Mouse (Mus musculus): ENCODE results near the gene St6galnac5. TPM values are rescaled to one million over a fixed set of nuclear protein-coding genes. Genes with fewer than 3 reads are reported as not detected.

The St6galnac5 gene
- polyA plus RNA-seq, 1 experiment from 2014 or later, result 25.9 TPM

DNA sequence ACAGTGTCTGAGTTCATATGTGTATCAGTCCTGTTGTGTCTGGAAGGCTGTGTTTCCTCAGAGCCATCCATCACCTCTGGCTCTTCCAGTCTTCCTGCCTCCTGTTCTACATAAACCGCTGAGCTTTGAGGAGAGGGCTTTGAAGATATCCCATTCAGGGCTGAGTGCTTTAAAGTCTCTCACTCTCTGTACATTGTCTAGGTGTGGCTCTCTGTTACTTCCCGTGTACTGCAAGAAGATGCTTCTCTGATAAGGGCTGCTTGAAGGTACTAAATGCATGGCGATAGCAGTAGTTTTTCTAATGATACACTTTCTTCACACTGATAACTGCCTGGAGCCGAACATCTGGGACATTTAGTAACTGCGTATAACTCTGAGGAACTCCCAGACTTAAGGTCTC, 26.0 kb downstream of the St6galnac5 start:
- H3K4me2 ChIP-seq (ENCODE audit: low read length), result no peak overlapping the region

DNA sequence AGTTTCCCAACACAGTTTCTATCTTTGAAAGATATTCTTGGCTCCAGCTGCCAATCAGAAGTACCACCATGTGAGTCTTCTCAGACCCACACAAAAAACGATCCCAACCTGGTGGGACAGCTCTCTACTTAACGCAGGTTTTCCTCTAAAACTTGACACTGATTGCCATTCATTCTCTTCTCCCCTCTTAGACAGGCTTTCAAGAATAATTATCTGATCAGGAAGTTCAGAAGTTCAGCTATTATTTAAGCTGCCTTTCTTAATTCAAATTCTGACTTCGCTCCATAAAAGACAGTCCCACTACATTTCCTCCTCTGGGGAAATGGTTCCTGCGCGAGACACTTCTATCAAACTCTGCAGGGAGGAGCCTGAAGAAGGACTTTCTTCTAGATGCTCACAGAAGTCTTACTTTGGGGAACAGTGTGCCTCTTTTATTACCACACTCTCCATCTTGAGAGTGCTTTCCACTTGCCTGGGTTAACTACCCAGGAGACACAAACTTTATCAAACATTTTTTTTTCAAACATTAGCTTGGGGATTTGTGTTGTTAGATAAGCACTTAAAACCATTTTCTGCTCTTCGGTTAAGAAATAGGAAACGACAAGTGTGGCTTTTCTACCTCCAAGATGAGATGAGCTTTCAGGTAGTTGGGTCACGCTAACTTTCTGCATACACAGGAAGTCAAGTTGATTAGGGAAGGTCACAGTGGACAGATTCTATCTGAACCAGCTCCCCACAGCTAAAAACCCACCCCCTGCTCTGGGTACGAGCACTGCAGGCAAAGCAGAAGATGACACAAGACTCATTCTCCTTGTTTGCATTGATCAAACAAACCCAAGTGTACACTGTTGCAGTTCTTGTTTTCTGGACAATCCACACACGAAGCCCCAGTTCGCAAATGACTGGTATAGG, 30.2 kb downstream of the St6galnac5 start:
- no peak overlapping the region for H3K4me3 ChIP-seq (ENCODE audit: low read depth, low read length)
- no peak overlapping the region for H3K9ac ChIP-seq (ENCODE audit: low read depth, low read length)
- no peaks in the 10 kb centered on the region for H3K36me3 ChIP-seq (ENCODE audit: control insufficient read depth, insufficient read depth, low read length)
- H3K4me1 ChIP-seq (ENCODE audit: control insufficient read depth, insufficient read depth, low read length), result no peaks in the 10 kb centered on the region
- no peaks in the 10 kb centered on the region for H3K9me3 ChIP-seq (replicated peaks; ENCODE audit: control insufficient read depth, low read length, poor library complexity, severe bottlenecking)
- no peaks in the 10 kb centered on the region for H3K27me3 ChIP-seq (ENCODE audit: control insufficient read depth, insufficient read depth, low read depth, low read length)
- no peak for ATAC-seq
- 69% methylated on average over 11 of the region's 11 CpGs for WGBS
- no peak overlapping the region for H3K27ac ChIP-seq (ENCODE audit: low read length)
- no peak overlapping the region for H3K4me2 ChIP-seq (ENCODE audit: low read length)

More for the DNA sequence above, 26.0 kb downstream of the St6galnac5 start:
- H3K9ac ChIP-seq (ENCODE audit: low read depth, low read length), result no peak overlapping the region
- no peak for ATAC-seq
- 0 out of 2 replicates have a peak, but pooled peaks cover 2% of the 10 kb centered on the region for H3K4me1 ChIP-seq (ENCODE audit: control insufficient read depth, insufficient read depth, low read length)
- WGBS, result 83% methylated on average over 5 of the region's 5 CpGs
- no peaks in the 10 kb centered on the region for H3K27me3 ChIP-seq (ENCODE audit: control insufficient read depth, insufficient read depth, low read depth, low read length)
- H3K36me3 ChIP-seq (ENCODE audit: control insufficient read depth, insufficient read depth, low read length), result no peaks in the 10 kb centered on the region
- H3K4me3 ChIP-seq (ENCODE audit: low read depth, low read length), result no peak overlapping the region
- no peak overlapping the region for H3K27ac ChIP-seq (ENCODE audit: low read length)
- H3K9me3 ChIP-seq (replicated peaks; ENCODE audit: control insufficient read depth, low read length, poor library complexity, severe bottlenecking), result no peaks in the 10 kb centered on the region

DNA sequence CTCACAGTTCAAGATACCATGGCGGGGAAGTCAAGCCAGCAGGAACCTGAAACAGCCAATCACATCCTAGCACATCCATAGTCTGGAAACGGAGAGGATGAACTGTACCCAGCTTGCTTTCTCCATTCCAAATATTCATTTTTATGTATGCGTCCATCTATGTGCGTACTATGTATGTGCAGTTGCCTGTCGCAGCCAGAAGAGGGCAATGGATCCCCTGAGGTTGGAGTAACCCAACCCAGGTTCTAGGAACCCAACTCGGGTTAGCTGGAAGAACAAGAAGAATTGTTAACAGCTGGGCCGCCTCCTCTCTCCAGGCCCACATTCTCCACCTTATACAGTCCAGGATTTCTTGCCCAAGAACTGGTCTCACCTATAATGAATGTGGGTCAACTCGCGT, 31.1 kb downstream of the St6galnac5 start:
- no peaks in the 10 kb centered on the region for H3K9me3 ChIP-seq (replicated peaks; ENCODE audit: control insufficient read depth, low read length, poor library complexity, severe bottlenecking)
- no peak overlapping the region for H3K27ac ChIP-seq (ENCODE audit: low read length)
- WGBS, result 90% methylated on average over 9 of the region's 9 CpGs
- H3K4me1 ChIP-seq (ENCODE audit: control insufficient read depth, insufficient read depth, low read length), result 0 out of 2 replicates have a peak, but pooled peaks cover 4% of the 10 kb centered on the region
- no peak overlapping the region for H3K9ac ChIP-seq (ENCODE audit: low read depth, low read length)
- H3K4me3 ChIP-seq (ENCODE audit: low read depth, low read length), result no peak overlapping the region
- ATAC-seq, result no peak
- no peaks in the 10 kb centered on the region for H3K36me3 ChIP-seq (ENCODE audit: control insufficient read depth, insufficient read depth, low read length)
- no peak overlapping the region for H3K4me2 ChIP-seq (ENCODE audit: low read length)
- H3K27me3 ChIP-seq (ENCODE audit: control insufficient read depth, insufficient read depth, low read depth, low read length), result no peaks in the 10 kb centered on the region

DNA sequence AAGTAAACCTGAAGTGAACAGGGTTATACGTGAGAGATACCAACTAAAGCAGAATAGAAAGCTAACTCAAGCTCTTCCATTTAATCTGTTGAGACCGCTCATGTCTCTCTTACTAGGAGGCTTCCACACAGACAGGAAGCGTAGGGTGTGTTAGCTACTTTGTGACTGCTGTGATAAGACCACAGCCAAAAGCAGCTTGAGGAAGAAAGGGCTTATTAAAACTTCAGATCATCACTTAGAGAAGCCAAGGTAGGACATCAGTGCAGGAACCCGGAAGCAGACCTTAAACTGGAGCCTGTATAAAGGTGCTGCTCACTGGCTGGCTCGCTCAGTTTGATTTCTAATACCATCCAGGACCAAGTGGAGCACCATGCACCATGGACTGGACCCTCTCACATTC, 31.7 kb downstream of the St6galnac5 start:
- Histone ChIP-seq H3K4me3 (ENCODE audit: low read depth, low read length) (no peak overlapping the region), H3K4me2 (ENCODE audit: low read length) (no peak overlapping the region), H3K9me3 (replicated peaks; ENCODE audit: control insufficient read depth, low read length, poor library complexity, severe bottlenecking) (no peaks in the 10 kb centered on the region), H3K27ac (ENCODE audit: low read length) (no peak overlapping the region), H3K36me3 (ENCODE audit: control insufficient read depth, insufficient read depth, low read length) (no peaks in the 10 kb centered on the region), H3K9ac (ENCODE audit: low read depth, low read length) (no peak overlapping the region), H3K27me3 (ENCODE audit: control insufficient read depth, insufficient read depth, low read depth, low read length) (no peaks in the 10 kb centered on the region), H3K4me1 (ENCODE audit: control insufficient read depth, insufficient read depth, low read length) (0 out of 2 replicates have a peak, but pooled peaks cover 4% of the 10 kb centered on the region)
- ATAC-seq, result no peak
- WGBS, result 96% methylated on average over 5 of the region's 5 CpGs

DNA sequence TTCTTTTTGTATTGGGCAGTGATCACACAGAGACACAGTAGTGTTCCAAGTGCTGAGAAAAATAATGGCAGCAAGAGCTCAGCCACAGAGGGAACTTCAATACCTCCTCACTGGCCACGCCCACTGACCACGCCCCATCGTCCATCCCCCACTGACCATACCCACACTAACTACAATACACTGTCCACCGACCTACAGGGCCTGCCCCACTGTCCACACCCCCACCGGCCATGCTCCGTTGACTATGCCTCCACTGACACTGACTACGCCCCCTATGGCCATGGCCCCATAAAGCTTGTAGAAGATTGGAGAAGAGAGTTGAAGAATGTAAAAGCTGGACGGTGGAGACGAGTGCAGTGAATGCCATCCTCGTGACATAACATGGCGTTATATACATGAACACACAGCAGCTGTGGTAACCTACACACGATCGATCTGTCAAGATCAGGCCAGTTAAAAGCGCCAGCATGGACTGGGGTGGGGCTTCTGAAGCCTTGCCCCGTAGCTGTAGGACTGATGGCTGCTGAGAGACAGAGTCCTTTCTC, 32.7 kb downstream of the St6galnac5 start:
- Histone ChIP-seq H3K36me3 (ENCODE audit: control insufficient read depth, insufficient read depth, low read length) (no peaks in the 10 kb centered on the region), H3K4me3 (ENCODE audit: low read depth, low read length) (no peak overlapping the region), H3K27me3 (ENCODE audit: control insufficient read depth, insufficient read depth, low read depth, low read length) (no peaks in the 10 kb centered on the region), H3K27ac (ENCODE audit: low read length) (no peak overlapping the region), H3K4me1 (ENCODE audit: control insufficient read depth, insufficient read depth, low read length) (0 out of 2 replicates have a peak, but pooled peaks cover 4% of the 10 kb centered on the region), H3K9me3 (replicated peaks; ENCODE audit: control insufficient read depth, low read length, poor library complexity, severe bottlenecking) (no peaks in the 10 kb centered on the region), H3K4me2 (ENCODE audit: low read length) (no peak overlapping the region), H3K9ac (ENCODE audit: low read depth, low read length) (no peak overlapping the region)
- 92% methylated on average over 15 of the region's 15 CpGs for WGBS
- no peak for ATAC-seq

DNA sequence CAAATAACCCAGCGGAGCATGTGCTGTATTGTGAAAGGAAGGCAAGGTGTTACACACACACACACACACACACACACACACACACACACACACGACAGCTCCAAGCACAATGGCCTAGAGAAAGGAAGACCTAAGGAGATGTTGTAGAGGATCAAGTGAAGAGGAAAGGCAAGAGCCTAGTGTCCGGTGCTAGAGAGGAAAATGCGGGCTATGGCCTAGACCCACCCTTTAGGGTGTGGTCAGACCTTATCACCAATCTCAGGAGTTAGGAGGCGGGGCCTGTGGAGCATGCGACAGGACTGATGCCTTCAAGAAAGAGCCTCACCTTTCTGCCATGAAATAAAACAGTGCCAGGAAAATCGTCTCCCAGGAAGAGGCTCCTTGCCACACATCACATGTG, 33.5 kb downstream of the St6galnac5 start:
- WGBS, result 89% methylated on average over 6 of the region's 7 CpGs
- Histone ChIP-seq H3K9ac (ENCODE audit: low read depth, low read length) (no peak overlapping the region), H3K27me3 (ENCODE audit: control insufficient read depth, insufficient read depth, low read depth, low read length) (no peaks in the 10 kb centered on the region), H3K4me3 (ENCODE audit: low read depth, low read length) (no peak overlapping the region), H3K4me1 (ENCODE audit: control insufficient read depth, insufficient read depth, low read length) (0 out of 2 replicates have a peak, but pooled peaks cover 4% of the 10 kb centered on the region), H3K27ac (ENCODE audit: low read length) (no peak overlapping the region), H3K4me2 (ENCODE audit: low read length) (no peak overlapping the region), H3K36me3 (ENCODE audit: control insufficient read depth, insufficient read depth, low read length) (no peaks in the 10 kb centered on the region), H3K9me3 (replicated peaks; ENCODE audit: control insufficient read depth, low read length, poor library complexity, severe bottlenecking) (no peaks in the 10 kb centered on the region)
- ATAC-seq, result no peak

DNA sequence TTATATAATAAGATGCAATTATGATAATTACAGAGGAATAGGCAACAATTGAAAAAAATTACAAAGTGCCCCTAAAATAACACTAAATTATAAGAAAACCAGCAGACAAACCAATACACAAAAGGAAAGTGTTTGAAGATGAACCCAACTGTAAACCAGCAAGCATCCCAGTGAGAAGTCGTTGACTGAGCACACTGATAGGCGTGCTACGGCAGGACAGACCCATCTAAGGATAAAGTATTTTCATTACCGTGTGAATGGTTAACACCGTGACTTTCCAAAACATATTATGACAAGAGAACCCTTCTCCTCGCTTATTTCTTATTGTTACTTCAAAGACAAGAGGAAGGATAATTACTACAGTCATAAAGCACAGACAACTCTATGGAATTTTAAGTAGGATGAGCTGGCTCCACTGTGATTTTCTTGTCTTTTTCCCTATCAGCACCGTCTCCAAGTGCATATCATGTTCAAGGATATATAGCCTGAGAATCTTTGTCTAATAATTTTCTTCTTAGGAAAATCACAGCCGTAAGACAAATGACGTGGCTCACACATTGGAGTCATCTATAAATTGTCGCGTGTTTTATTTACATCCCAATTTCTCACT, 34.9 kb downstream of the St6galnac5 start:
- no peak for ATAC-seq
- Histone ChIP-seq H3K27me3 (ENCODE audit: control insufficient read depth, insufficient read depth, low read depth, low read length) (no peaks in the 10 kb centered on the region), H3K4me2 (ENCODE audit: low read length) (no peak overlapping the region), H3K4me1 (ENCODE audit: control insufficient read depth, insufficient read depth, low read length) (peaks cover 7% of the 10 kb centered on the region; the same call in 1 of the 2 replicates), H3K27ac (ENCODE audit: low read length) (no peak overlapping the region), H3K4me3 (ENCODE audit: low read depth, low read length) (no peak overlapping the region), H3K9ac (ENCODE audit: low read depth, low read length) (no peak overlapping the region), H3K36me3 (ENCODE audit: control insufficient read depth, insufficient read depth, low read length) (no peaks in the 10 kb centered on the region), H3K9me3 (replicated peaks; ENCODE audit: control insufficient read depth, low read length, poor library complexity, severe bottlenecking) (no peaks in the 10 kb centered on the region)
- 64% methylated on average over 11 of the region's 11 CpGs for WGBS

DNA sequence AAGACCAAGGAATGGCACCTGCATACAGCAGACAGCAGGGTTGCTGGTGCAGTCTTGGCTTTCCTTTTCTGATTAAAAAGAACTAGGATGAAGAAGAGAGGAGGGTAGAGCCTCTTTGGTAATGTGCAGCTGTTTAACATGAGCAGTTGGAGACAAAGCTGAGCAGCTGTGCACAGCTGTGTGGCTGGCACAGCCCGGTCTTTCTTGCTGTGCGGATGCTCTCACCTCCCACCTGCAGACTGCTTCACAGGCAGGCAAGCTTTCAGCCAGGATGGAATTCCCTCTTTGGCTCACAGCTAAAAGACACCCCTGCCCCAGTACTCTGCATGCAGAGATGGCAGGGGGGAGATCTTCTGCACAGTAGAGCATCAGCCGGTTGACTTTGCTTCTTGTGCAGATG, 37.3 kb downstream of the St6galnac5 start:
- WGBS, result 56% methylated on average over 3 of the region's 3 CpGs

DNA sequence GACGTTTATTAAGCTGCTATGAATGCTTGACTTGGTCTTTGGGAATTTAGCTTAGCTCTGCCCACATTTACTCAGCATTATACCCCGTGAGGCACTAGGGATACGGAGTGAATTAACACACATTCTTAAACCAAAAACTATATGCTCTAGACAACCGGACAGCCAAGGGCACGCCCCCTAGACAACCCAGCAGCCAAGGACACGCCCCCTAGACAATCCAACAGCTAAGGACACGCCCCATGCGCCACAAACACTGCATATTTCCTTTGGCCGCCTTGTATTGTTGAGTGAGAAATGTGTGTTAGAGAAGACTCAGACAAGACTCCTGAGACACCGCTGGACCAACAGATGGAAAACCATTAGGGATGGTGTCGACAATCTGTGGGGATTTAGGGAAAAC, 39.1 kb downstream of the St6galnac5 start:
- H3K9ac ChIP-seq (ENCODE audit: low read depth, low read length), result no peak overlapping the region
- no peak overlapping the region for H3K4me2 ChIP-seq (ENCODE audit: low read length)
- H3K36me3 ChIP-seq (ENCODE audit: control insufficient read depth, insufficient read depth, low read length), result no peaks in the 10 kb centered on the region
- H3K27ac ChIP-seq (ENCODE audit: low read length), result no peak overlapping the region
- H3K4me3 ChIP-seq (ENCODE audit: low read depth, low read length), result no peak overlapping the region
- peaks cover 7% of the 10 kb centered on the region; the same call in 1 of the 2 replicates for H3K4me1 ChIP-seq (ENCODE audit: control insufficient read depth, insufficient read depth, low read length)
- H3K27me3 ChIP-seq (ENCODE audit: control insufficient read depth, insufficient read depth, low read depth, low read length), result no peaks in the 10 kb centered on the region
- ATAC-seq, result no peak
- no peaks in the 10 kb centered on the region for H3K9me3 ChIP-seq (replicated peaks; ENCODE audit: control insufficient read depth, low read length, poor library complexity, severe bottlenecking)
- 50% methylated on average over 11 of the region's 11 CpGs for WGBS

More for the DNA sequence above, 37.3 kb downstream of the St6galnac5 start:
- H3K27me3 ChIP-seq (ENCODE audit: control insufficient read depth, insufficient read depth, low read depth, low read length), result no peaks in the 10 kb centered on the region
- peaks cover 7% of the 10 kb centered on the region; the same call in 1 of the 2 replicates for H3K4me1 ChIP-seq (ENCODE audit: control insufficient read depth, insufficient read depth, low read length)
- no peaks in the 10 kb centered on the region for H3K9me3 ChIP-seq (replicated peaks; ENCODE audit: control insufficient read depth, low read length, poor library complexity, severe bottlenecking)
- H3K36me3 ChIP-seq (ENCODE audit: control insufficient read depth, insufficient read depth, low read length), result no peaks in the 10 kb centered on the region
- no peak overlapping the region for H3K4me2 ChIP-seq (ENCODE audit: low read length)
- no peak overlapping the region for H3K27ac ChIP-seq (ENCODE audit: low read length)
- H3K4me3 ChIP-seq (ENCODE audit: low read depth, low read length), result no peak overlapping the region
- ATAC-seq, result no peak
- H3K9ac ChIP-seq (ENCODE audit: low read depth, low read length), result no peak overlapping the region
